Mouse (Mus musculus) kidney, postnatal 4 days (tissue): ENCODE measurements around the gene Htr2c.

Experiments
- DNase-seq, 2 experiments: peaks; one replicate each; pipeline ENCODE4 v3.0.0; 2021; ENCODE audit warnings: mixed read lengths in 2 of 2

The Htr2c gene

DNA sequence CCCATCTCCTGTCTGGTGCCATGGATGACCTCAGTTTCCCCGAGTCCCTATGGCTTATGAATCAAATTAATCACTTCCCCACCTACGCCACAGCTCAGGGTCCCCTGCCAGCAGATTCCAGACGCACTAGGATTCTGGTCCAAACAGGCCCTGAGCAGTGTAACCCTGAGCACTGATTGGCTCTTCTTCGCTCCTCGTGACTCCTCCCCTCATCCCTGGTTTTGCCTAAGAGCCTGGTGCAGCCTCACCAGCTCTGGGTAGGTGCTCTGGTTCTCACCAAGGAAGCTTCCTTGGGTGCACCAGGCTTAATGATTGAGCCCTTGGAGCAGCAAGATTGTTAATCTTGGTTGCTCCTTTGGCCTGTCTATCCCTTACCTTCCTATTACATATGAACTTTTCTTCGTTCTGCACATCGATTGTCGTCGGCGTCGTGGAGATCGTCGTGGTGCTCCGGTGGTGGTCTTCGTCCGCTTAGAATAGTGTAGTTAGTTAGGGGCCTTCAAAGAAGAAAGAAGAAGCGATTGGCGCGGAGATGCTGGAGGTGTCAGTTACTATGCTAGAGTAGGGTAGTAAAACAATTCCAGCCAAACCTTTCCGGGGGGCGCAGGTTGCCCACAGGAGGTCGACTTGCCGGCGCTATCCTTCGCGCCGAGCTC is at the start of gene Htr2c:
Htr2c (plus strand) TSS at position 256 of the 656 bp plus-strand sequence.
- DNase-seq: no peak

DNA sequence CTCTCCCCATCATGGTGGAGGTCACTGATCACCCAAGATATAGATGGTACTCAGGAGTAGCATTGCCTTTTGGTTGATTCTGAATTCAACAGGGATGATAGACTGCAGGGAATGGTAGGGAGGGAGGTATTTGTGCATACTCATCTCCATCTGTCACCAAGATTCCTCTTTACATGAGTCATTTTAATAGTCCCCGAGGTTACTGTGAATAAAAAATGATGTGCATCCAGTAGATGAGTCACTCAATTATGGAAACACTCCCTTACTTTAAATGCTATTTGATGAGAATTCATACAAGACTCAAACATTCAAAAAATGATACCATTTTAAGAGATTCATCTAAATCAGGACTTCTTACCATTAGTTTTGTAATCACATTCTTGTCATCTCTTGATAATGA is 34.1 kb upstream of the Htr2c start:
- DNase-seq: no peak

DNA sequence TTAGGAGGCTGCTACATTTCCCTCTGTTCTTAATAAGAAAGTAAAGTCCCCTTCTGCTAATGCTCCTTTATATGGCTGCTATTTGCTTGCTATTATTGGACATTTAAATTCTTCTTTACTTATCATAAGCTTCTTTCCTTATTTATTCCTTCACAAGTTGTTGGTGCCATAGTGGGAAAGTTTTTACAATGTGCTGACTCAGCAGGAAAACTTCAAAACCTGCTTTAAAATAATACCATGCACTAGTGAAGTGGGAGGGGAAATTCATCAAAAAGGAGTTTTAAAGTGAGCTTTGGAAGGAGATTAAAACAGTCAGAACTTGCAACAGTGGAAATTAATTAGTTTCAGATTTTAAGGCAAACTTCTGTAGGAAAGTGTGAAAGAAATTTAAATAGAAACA is 26.0 kb upstream of the Htr2c start:
- no peak for DNase-seq

GRCm38 (mm10) chrX:146946216-146946886 is 16.0 kb upstream of the Htr2c start:
- no peak for DNase-seq

DNA sequence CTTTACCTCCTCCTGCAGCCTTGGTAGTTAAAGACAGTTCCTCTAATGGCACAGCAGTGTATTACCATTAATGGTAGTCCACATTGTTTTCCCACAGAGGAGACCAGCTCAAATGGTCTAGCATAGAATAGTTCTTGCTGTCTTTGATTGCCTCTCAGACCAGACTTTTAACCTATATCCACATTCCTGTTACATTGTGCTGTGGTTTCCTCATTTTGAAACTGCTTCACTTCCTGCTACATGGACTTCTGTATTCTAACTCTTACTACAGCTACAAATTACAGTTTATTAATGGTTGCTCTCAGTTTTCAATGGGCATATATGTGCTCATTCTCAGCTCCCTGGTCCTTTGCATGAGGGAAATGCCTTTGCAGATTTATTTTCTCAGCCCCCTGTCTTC is 15.3 kb upstream of the Htr2c start:
- DNase-seq: no peak

DNA sequence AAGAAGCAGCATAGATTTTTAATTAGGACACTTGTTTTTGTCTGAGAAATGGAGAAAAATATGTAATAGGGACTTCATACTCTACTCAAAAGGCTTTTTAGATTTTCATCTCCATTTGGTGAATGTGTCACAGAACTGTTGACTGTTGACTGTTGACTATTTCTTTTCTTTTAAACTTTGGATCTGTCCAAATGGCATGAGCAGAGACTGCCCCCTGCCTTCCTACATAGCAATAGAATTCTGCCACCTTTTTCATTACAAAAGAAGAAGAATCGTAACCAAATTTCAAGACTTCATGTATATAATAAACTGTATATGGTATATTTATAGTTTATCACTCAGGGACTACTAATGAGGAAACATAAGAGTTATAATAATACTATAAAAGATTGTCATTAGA is 3.7 kb upstream of the Htr2c start:
- no peak for DNase-seq

DNA sequence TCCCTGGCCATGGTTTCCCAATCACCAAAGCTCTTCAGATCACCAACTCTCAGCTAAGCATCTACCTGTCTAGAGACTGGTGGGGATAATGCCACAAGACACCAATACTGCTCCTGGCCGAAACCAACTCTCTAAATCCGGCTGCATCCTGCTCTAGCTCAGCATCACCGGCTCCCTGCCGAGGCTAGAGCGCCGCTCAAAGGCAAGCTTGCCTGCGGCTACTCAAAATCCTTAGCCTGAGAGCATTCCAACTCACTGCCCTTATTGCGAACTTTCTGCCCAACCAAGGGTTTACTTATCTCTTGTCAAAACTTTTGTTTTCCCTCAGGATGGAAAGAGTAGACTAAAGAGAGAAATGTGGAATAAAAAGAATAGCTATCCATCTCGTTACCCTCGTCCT is 2.4 kb upstream of the Htr2c start:
- no peak for DNase-seq

DNA sequence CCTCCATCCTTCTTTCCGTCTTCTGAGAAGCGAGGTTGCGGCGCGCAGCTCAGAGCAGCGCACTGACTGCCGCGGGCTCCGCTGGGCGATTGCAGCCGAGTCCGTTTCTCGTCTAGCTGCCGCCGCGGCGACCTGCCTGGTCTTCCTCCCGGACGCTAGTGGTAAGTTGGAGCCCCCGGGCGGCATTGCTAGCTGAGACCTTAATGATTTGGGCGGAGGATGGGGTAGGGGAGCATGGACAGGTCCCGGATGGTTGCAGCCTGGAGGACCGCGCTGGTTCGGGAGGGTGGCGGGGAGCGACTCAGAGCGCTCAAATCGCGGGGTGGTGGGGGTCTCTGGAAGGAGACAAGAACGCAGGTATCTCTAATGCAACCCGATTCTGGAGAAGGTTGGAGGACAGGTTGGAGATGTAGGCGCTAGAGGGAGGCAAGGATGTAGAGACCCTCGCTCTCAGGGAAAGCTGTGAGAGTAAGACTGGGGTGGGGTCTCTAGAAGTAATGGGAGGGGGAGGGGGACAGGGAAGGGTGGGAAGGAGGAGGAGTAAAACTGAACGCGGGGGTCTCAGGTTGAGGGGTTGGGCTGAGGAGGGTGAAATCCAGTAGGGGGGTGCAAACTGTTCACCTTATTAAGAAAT is 718 bp downstream of the Htr2c start:
- peak; percentile 3 for DNase-seq

DNA sequence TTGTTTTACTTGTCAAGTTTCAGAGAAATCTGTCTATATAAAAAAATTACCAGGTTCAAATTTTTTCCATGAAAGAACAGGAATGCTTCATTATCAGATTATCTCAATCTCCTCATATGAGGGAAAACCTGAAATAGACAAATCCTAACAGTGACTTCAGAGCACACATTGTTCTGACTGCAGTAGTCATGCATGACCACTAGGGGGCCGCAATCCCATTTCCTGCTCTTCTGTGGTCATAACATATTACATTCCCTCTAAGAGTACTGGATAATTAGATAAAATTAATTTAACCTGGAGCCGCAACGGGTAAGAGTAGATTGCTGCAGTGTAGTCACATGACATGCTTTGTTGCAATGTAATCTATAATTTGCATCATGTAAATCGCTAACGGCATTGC is 17.6 kb downstream of the Htr2c start:
- peak; percentile 11 for DNase-seq

- no peak for DNase-seq
These were observed 93.4 kb downstream of the Htr2c start for GRCm38 (mm10) chrX:147055730-147056129.

DNA sequence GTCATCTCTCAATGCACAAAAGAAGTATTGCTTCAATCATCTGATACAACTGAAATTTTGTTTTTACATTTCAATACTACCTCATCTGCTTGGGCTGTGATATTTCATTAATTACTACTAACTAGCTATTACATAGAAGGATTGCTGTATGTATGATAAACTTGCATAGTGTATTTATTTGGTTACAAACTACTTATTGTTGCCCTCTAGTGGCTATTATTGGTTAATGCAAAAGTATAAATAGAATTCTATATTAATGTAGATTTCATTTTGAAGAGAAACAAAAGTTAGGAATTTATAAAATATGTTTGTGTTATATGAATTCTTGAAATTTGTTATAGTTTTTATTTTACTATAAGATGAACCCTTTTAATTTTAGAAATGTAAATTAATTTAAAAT is 109.3 kb downstream of the Htr2c start:
- no peak for DNase-seq

DNA sequence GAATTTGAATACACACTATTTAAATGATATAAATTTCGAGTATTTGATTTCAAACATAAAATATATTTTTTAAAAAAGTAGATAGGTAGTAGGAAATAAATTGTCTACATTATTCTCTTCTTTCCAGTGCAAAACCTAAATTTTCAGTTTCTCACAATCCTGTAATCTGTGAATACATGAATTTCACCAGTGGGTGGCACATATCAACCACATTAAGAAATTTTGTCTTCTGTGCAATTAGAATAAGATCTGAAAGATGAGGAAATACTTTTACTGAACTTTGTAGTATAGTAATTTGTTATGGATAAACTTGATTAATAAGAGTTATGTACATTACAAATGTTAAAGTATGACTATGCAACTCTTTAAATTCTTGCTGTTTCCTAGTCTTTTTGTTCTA is 156.8 kb downstream of the Htr2c start:
- DNase-seq: no peak

DNA sequence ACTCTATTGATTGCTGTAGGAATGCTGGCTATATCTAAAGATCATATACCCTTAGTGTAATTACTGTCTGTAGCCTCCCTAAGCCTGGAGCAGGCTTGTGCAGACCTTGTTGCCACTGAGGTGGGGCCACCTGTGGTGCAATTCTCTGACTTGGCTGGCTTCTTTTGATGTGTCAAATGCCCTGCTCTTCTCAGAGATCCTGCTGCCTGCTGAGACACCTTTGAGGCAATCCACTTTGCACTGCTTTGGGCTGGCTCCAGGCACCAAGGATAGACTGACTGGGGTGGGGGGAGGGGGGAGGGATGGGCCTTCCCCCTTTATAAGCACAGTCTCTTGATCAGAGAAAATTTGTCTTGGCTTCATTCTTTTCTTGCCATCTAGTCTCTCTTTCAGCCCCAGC is 252.9 kb downstream of the Htr2c start:
- no peak for DNase-seq

DNA sequence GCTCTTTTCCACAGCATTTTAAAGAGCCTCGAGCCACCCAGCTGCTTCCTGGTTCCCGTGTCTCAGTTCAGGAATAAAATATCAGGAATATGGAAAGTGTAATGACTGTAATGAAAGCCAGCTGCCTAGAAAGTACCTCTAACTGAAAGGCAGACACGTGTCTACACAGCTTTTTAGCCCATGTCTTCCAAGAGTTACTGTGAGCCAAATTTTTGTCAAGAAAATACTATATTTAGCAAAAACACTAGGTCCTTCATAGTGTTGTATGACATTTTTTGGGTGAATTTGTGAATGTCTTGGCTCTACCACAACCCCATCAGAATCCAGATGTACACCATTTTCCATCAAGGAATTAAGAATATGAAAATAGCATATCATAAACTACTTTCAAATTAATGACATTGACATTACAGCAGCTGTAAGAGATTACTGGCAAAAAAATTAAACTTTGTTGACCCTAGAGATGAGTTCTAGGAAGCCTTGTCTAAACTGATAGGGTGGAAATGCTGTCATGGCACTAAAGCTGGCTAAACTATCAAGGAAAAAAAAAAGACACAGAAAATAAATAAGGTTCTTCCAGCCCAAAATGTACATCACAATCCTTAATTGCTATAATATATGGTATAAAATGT is 255.2 kb downstream of the Htr2c start:
- no peak for DNase-seq

DNA sequence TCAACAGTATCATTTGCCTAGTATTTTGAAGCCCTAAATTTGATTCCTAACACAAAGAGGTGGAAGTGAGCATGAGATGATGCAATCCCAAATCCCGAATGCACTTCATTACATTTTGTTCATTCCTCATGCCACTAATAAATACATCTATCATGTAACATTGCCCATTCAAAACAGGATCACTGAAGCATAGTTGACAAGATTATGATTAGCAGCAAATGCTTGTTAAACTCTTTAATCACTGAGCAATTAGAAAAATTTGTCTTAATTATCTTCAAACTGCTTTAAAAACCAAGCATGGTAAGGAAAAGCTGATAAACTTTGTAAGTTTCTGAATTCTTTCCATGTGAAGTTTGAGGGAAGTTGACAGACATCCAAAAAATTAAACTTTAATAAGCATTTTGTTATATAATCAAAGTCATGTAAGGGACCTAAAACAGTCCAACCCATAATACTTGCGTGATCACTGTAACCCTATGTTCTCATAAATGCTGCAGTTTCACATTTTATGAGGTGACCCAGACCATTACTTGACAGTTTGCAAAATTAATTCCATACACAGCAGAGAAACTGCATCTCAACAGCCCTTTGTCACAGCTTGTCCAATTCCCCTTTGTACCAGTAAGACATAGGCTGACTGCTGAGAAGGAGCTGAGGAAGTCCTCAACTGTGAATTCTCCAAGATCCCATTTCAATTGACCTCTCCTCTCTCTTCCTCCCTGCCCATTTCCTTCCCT is 276.7 kb downstream of the Htr2c start:
- DNase-seq: no peak
